Mouse (Mus musculus): ENCODE data around the gene Fgfr2.

Gene Fgfr2

GRCm38 (mm10) chr7:131927288-131928050 is 1195.7 kb downstream of the Fgfr2 start:
- CTCF ChIA-PET, result no interaction called here

- CTCF ChIA-PET, result no interaction called here
Observed at GRCm38 (mm10) chr7:131917384-131917783, 1205.8 kb downstream of the Fgfr2 start.

GRCm38 (mm10) chr7:131909611-131910010 is 1213.5 kb downstream of the Fgfr2 start:
- CTCF ChIA-PET, result interaction anchor here (0.7 kb wide), 1 partner anchor 67 kb away, joined by 4 read pairs; no protein-coding TSS in a partner anchor

- CTCF ChIA-PET, result no interaction called here
Observed at GRCm38 (mm10) chr7:131906499-131907190, 1216.5 kb downstream of the Fgfr2 start.

- CTCF ChIA-PET, result no interaction called here
Observed at GRCm38 (mm10) chr7:131899356-131899755, 1223.8 kb downstream of the Fgfr2 start.

- CTCF ChIA-PET, result no interaction called here
Observed at GRCm38 (mm10) chr7:131897282-131897681, 1225.9 kb downstream of the Fgfr2 start.

- CTCF ChIA-PET, result no interaction called here
Observed at GRCm38 (mm10) chr7:131882824-131883223, 1240.3 kb downstream of the Fgfr2 start.

GRCm38 (mm10) chr7:131881876-131882615 is 1241.1 kb downstream of the Fgfr2 start:
- CTCF ChIA-PET, result interaction anchor here (0.6 kb wide), 1 partner anchor 1217 kb away, joined by 3 read pairs; no protein-coding TSS in a partner anchor

- CTCF ChIA-PET, result no interaction called here
Observed at GRCm38 (mm10) chr7:131880150-131880549, 1243.0 kb downstream of the Fgfr2 start.

- CTCF ChIA-PET, result no interaction called here
Observed at GRCm38 (mm10) chr7:131878846-131879245, 1244.3 kb downstream of the Fgfr2 start.

- CTCF ChIA-PET, result no interaction called here
Observed at GRCm38 (mm10) chr7:131861157-131861556, 1262.0 kb downstream of the Fgfr2 start.

GRCm38 (mm10) chr7:131855641-131856040 is 1267.5 kb downstream of the Fgfr2 start:
- CTCF ChIA-PET, result no interaction called here

- CTCF ChIA-PET, result no interaction called here
Observed at GRCm38 (mm10) chr7:131850579-131850978, 1272.6 kb downstream of the Fgfr2 start.

- CTCF ChIA-PET, result interaction anchor here (0.7 kb wide), 1 partner anchor 627 kb away, joined by 3 read pairs; no protein-coding TSS in a partner anchor
Observed at GRCm38 (mm10) chr7:131846066-131846905, 1276.9 kb downstream of the Fgfr2 start.

GRCm38 (mm10) chr7:131830261-131830660 is 1292.9 kb downstream of the Fgfr2 start:
- CTCF ChIA-PET, result no interaction called here

GRCm38 (mm10) chr7:131826811-131827210 is 1296.3 kb downstream of the Fgfr2 start:
- CTCF ChIA-PET, result no interaction called here

- CTCF ChIA-PET, result no interaction called here
Observed at GRCm38 (mm10) chr7:131817976-131818375, 1305.2 kb downstream of the Fgfr2 start.

- CTCF ChIA-PET, result no interaction called here
Observed at GRCm38 (mm10) chr7:131816641-131817040, 1306.5 kb downstream of the Fgfr2 start.

GRCm38 (mm10) chr7:131812116-131812515 is 1311.0 kb downstream of the Fgfr2 start:
- CTCF ChIA-PET, result no interaction called here

GRCm38 (mm10) chr7:131810916-131811315 is 1312.2 kb downstream of the Fgfr2 start:
- CTCF ChIA-PET, result no interaction called here

- CTCF ChIA-PET, result no interaction called here
Observed at GRCm38 (mm10) chr7:131809584-131810181, 1313.5 kb downstream of the Fgfr2 start.
